Mouse (Mus musculus) urinary bladder, postnatal 25 days (tissue): ENCODE results near the gene Ccdc137.
A peak's percentile ranks its signal among the peaks of the same experiment; 100 is the strongest.

Source experiments
- DNase-seq: peaks from one replicate; pipeline ENCODE4 v3.0.0; 2022; ENCODE audit warnings: low spot score

The Ccdc137 gene

DNA sequence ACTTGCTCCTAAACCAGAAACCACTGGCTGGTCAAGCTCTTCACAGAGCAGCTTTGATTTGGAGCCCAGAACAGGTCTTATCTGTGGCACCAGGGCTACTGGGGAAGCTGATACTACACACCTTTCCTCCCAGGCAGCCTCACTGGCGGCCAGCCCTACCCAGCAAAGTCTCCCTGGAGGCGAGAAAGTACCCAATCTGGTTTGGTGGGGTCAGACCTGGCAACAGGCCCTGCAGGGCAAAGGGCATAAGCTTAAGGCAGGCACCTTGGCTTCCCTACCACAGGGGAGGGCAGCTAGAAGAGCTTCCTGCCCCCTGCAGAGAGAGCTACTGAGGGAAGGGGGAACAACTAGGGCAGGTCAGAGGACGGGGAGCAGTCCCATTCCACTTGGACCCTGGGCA, 42.4 kb downstream of the Ccdc137 start:
- DNase-seq = peak; percentile 73

DNA sequence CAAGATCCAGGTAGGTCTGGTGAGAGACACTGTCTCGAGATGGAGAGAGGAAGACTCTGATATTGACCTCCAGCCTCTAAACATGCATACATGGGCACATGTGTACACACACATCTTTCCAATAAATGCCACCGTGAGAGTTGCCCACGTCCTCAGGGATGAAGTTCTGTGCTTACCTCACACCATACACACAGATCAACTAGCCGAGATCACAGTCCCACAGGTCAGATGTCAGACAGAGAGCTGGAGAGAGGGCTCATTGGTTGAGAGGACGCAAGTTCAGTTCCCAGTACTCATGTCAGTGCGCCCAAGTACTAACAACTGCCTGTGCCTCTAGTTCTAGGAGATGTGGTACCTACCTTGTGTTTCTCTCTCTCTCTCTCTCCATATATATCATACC, 43.1 kb downstream of the Ccdc137 start:
- DNase-seq = no peak

- DNase-seq = no peak
Observed at GRCm38 (mm10) chr11:120501701-120502100, 43.8 kb downstream of the Ccdc137 start.

GRCm38 (mm10) chr11:120505661-120506060, 47.7 kb downstream of the Ccdc137 start:
- DNase-seq = no peak

- no peak for DNase-seq
Observed at GRCm38 (mm10) chr11:120506899-120507298, 49.0 kb downstream of the Ccdc137 start.

DNA sequence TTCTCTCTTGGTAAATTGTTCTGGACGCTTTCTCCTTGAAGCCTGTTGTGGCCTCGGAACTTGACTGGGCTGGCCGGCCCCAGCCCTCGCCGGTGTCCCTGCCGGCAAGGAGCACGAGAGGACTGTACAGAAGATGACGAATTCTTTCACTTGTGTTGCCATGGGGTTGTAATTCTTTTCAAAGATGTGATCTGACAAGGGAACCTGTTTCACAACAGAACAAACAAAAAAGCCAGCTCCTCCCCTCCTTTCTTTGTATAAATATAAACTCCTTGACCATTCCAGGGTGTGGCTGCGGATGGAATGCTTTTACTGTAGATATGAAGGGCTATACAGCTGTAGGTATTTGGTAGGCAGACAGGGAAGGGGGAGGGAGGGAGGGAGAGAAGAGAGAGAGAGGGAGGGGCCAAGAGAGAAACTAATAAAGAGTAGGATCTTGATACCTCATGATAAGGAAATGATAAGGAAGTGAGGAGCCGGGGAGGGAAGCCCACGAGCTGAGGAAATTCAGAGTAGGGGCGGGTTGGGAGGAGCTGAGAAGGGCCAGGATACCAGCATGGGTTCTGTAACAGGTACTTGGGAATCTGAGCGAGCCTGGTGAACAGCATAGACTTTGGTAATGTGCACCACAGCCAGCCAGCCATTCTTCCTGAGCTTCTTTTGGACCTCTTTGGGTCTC, 49.8 kb downstream of the Ccdc137 start:
- DNase-seq = no peak

GRCm38 (mm10) chr11:120508290-120508870, 50.5 kb downstream of the Ccdc137 start:
- DNase-seq = no peak

GRCm38 (mm10) chr11:120509940-120510339, 52.0 kb downstream of the Ccdc137 start:
- DNase-seq = no peak

GRCm38 (mm10) chr11:120510375-120511030, 52.6 kb downstream of the Ccdc137 start:
- no peak for DNase-seq

GRCm38 (mm10) chr11:120512790-120513453, 55.0 kb downstream of the Ccdc137 start:
- no peak for DNase-seq
